Mouse (Mus musculus) cerebellum, postnatal 10 days (tissue): ENCODE measurements at regions not wholly inside any gene's neighbourhood (a gene's known extent, or its start where the extent isn't known, plus 50 kb on each side); places are given as distances from the start of the nearest gene placed in this dataset.

ENCODE experiments used
- DNase-seq, 2 experiments: peaks; one replicate each; pipeline ENCODE4 v3.0.0; 2021; ENCODE audit warnings: mixed read lengths in 2 of 2

DNA sequence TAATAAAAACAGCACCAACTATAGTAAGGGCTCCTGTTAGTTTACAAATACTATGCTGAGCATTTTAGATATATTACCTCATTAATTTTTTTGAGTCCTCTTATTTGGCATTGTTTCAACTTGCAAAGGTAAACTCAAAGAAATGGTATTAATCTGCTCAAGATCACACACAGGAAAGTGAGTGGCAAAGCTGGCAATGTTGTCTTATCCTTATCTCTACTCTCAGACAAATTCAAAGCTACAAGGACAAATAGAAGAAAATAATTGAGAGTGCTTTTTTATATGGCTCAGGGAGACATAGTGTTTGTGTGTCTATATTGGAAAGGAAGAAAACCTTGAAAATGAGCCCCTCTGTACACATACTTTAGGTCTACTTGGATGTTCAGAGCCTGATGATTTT lies 411.9 kb upstream of the Mgat4c start:
- no peak for DNase-seq

DNA sequence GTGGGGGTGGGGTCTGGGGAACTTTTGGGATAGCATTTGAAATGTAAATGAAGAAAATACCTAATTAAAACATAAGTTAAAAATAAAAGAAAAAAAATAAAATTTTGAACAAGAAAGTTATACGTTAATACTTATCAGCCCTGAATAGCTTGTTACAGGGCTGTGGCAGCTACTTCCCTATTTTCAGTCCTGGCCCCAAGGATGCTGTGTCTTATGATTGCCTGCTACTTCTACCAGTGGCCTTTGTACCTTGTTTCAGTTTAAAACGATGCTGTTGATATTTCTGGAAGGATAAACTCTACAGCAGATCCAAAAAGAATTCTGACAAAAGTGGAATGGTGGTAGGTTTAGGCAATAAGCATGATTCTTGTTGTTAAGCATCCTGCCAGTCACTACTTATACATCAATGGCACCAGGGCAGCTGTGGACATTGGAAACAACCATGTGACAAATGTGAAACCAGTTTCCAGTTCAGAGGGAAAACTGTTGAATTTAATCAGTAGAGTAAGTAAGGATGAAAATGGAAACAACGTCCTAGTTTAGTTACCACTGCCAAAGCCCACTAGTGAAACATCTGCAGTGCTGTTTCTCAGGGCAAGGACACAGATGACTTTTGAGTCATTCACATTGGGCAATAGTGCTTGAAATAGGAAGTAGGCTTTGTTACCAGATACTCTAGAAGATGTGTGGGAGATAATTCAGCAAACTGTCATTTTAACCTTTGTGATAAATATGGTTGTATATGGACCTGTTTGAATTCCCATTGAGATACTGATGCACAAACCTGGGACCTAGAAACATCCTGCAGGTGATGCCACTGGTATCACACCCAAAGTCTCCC lies 409.6 kb upstream of the Mgat4c start:
- DNase-seq: no peak

DNA sequence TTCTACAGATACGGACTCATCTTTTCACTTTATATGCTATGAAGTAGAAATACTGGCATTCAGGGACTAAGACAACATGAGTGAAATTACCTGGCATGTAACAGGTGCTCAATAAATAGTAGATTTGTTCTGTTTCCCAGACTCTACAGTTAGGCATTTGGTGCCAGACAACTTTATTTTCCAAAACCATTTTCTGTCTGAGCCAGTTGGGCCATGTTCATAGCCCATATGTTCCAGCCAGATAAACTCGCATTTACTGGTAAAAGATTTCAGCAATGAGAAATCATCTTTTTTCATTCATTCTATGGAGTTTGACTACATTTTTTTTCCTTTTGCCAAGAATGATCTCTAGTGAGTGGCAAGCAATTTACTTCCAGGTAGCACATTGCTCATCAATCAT lies 393.2 kb upstream of the Mgat4c start:
- no peak for DNase-seq

DNA sequence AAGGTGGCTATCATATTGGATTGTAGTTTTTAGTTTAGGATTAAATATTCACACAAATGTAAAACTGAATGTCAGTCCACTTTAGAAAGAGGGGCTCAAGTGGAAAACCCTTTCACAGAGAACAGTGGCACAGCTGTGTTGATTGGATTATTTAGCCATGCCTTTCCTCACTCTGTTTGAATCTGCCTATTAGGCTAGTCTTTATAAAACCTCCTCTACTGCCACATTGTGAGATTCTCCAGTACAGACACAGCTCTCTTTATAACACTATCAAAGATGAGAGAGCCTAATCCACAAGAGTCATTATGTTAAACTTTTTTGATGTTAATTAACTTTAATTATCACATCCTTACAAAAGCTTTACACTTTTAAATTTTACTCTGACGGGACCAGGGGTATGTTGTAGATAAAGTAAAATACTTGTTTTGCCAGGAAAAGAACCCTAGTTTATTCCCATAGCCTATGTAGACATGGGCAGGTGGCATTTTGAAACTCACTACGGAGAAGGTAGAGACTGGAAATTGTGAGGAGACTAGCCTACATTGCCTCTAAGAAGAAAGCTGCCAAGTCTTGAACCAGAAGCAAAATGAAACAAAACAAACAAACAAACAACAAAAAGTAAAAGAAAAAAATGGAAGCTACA lies 379.0 kb upstream of the Mgat4c start:
- no peak for DNase-seq

DNA sequence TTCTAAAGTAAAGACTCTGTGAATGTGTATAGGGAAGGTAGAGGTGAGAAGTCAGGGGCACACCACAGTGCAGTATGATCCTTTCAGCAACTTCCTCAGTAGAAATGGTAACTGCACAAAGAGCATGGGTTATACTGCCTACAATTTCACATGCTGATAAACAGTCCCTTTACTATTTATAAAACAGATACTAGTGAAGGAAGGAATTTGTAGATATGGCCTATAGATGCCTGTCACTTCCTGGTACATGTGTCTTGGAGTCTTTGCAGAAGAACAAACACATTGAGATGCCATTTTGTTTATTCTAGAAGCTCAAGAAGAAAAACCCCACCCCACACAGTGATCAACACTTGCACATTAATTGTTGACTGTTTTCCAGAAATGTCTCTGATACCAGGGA lies 377.2 kb upstream of the Mgat4c start:
- DNase-seq: no peak

DNA sequence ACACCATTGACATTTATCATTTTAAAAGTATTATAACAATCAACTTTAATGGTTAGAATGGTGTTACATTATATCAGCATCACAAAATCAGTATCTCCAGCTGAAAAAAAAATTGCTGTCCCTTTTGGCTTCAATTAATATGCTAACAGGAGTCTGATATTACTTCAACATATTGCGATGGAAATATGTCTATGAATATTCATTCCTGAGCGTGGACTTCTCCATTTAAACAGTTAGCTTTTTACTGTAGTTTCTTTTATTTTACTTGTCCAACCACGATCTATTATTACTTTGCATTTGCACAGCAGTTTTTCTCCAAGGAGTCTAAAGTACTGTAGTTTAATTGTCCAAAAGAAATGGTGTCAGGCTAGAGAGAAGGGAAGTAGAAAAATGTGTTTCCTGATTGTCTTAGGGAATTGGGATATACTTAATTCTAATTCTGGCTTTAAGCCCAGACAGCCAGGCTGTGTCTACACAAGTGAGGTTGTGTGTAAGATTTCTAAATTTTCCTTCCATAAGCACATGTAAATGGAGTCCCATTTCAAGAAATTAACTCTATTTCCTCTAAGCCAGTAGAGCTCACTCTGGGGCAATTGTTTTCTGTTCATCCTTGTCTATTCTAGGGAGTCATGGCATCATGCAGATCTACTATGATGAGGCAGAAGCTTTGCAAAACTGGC lies 364.5 kb upstream of the Mgat4c start:
- peak in 1 of 2 experiments; percentile 10 for DNase-seq

DNA sequence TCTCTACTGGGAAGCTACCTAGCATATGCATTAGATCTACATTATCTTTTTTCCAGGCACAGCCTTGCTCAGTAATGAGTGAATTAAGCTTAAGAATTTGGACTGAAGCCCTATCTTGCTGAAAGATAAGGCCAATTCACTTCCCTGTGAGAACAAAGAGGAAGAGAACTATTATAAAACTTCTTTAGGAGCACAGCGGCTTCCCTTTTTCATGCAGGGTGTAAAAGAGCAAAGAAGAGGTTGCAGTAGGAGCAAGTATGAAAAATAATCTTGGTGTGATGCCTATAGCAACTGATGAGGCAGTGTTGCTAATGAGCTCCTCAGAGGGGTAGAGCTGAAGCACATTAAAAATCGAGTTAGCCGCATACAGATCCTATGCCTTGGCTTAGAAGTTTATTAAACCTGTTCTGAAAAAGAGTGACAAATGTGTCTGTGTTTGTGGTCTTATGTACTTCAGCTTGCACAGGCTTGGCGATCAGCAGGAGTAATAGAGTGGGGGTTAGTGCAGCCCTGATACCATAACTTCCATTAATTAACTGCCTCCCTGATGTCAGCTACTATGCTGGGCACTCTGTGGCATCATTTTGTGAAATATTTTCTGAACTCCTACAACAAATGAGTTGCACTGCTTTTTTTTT lies 360.1 kb upstream of the Mgat4c start:
- DNase-seq: no peak

DNA sequence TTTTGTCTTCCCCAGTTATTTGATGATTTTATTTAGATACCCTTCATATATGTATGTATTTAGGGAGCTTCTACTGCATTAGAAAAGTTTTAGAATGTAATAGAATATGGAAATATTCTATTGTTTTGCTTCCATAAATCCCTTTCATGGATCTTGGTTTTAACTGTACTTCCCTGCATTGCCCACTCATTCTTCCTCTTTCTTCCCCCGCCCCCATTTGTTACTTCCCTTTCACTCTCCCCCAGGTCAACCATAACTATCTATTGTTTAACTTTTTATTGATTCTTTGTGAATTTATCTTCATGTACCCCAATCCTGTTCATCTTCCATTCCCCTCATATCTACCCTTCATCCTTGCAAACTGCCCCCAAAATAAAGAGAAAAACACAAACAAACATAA lies 356.8 kb upstream of the Mgat4c start:
- DNase-seq: no peak

DNA sequence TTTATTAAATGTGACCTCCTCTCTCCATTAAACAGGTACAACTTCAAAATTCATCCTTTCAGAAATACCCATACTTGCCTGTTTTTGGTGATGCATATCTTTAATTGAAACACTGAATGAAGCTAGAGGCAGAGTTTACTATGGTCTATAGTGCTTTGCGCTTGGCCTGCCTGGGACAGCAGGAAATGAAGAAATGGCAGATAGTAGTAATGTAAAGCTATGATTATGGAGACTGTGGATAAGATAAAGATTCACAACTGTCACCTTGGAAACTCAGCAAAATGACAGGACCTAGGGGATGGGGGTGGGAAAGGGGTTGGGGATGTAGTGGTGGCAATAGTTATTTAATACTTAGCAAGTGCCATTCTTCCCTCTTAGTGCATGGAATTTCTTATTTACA lies 352.7 kb upstream of the Mgat4c start:
- no peak for DNase-seq

DNA sequence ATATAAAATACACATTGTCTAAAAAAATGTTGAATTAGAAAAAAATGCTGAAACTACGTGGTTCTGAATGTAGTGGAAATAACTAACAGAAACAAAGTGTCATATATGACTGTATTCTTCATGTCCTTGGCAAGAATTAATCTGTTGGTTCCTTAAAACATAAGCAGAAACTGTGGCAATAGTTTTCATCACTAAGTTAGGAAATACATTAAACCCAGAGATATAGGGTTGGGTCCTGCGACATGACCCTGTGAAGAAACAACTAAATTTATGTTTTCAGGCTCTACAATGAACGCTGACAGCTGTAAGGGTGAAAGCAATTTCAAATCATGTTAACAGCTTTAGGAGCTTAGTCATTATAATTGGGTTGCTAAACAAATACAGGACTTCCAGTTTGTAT lies 351.2 kb upstream of the Mgat4c start:
- DNase-seq: no peak

DNA sequence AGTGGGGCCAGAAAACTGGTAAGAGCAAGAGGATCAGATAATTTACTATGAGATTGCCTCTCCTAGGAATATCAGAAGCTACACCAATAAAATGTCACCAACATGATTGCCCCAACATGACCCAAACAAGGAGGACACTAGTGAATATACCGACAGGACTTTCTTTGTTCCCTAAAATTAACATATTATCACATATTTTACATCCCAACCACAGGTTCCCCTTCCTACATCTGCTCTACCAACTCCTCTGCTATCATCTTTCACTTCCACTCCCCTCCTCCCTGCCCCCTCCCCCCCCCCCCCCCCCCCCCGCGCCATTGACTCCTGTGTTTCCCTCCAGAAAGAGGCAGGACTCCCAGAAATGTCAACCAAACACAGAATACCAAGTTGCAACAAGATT lies 346.2 kb upstream of the Mgat4c start:
- DNase-seq: no peak

DNA sequence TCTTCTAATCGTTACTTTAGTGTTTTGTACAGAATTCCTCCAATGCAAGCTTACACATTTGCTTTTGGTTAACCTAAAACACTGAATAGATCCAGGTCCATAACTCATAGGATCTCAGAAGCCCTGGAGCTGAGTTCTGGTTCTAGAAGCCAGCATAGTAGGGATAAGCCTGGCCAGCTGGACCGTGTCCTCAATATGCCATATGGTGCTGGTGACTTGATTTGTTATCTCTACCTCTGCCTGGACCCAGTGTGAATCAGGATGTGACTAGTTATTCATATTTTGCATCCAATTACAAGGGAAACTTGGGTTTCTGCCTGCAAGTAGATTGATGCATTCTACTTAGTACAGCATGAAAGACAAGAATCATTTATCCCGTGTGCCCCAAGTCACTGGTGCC lies 341.7 kb upstream of the Mgat4c start:
- peak; percentile 74 to 82 for DNase-seq

DNA sequence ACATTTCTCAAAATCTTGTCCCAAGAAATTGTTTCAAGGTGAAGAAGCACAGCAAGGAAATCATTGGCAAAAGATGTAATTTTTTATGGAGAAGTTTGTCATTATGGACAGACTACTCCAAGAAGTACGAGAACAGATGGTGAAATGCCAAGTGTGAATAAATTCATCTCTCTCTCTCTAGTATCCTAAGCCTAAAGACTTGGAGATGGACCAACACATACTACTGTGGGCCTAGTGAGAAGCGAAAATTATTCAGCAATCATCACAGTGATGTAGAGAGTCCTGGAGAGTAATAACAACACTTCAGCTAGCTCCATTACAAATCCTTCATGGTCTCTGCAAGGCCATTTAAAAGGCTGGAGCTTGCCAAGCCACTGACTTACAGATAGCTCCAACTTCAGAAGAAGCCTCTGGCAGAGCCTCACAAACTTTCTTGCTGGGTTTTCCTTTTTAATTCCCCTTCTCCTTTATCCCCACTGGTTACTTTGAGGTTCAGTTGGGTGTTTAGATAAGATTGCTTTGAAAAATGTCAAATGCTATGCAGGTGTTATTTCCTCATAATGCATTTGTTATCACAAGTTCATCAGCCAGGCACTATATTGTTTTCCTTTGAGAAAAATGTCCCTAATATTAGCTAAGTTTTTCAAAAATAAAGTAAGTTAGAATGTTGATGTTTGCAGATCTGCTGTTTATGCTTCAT lies 330.9 kb upstream of the Mgat4c start:
- DNase-seq: peak; percentile 30 to 33

DNA sequence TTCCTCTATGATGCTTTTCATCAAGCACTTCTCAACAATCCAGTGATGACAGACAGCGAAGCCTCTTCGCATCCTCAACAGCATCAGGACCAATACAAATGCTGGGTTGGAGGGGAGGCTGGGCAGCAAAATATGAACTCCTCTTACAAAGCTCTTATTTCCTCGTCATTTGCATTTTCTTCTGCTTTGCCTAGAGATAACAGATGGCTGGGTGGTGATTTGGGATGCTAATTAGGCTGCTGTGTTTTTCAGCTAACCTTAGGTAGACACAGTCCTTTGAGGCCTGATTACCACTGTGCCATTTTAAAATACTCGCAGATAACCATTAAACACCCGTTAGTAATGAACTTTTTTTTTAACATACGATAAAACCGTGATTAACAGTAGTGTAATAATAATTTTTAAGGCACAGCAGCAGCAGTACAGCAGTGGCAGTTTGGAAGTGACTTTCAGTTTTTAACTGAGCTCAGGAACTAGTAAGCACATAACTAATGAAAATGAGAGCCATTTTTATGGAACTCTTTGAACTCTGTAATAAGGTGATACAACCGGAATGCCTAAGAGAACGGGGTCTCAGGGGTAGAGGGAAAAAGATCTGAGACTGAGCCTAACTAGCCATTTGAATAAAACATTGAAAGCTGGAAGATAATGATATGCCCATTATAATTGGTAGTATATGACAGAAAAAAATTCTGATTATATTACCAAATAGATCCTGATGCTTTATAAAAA lies 307.3 kb upstream of the Mgat4c start:
- DNase-seq: peak; percentile 24

DNA sequence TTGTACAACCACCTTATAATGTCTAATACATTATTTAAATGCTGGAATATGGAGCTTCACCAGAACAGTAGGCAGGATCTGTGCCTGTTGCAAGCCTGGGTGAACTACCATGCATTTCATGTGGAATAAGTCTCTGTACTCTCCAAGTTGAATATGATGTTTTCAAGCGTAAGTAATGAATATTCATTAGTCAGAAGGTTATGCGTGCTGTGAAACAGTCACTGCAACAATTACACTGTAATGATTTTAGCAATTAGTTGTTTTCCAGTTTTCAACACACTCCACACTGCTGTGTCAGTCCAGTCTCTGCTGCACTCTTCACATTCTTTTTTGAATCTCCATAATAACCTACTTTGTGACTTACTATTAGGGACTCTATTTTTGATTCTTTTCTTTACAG lies 287.9 kb upstream of the Mgat4c start:
- no peak for DNase-seq

DNA sequence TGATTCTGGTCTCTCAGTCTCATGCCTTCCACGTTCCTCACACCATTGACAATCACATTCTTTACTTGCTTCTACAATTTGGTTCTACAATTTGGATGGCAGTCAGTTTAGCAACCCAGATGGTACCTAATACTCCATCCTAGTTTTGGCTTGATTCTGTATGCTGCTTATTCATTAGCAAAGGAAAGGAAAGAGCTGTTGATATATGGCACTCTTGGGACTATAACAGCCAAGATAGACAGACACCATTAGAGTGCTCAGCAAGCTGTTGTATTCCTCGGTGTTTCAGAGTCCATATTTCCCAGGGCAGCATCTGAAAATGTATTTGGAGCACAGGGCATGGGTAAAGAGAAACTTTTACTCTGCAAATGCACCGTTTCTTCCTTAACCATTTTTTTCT lies 282.1 kb upstream of the Mgat4c start:
- peak; percentile 1 to 4 for DNase-seq

DNA sequence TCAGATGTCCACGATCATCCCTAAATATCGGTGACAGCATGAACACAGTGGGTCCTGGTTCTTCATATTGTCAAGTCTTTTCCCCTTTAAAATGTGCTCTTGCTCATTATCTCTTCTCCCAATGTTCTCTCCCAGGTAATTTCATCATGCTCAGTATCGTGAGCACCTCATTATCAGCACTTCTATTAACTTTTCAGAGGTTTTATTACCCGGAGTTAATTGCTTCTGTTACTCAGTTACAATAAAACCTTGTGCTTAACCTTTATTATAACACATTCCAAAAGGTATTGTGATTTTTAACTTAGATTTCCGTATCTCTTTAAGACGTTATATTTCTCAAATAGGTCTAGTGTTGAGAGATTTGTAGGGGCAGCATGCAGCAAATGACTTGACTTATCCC lies 266.0 kb upstream of the Mgat4c start:
- no peak for DNase-seq

DNA sequence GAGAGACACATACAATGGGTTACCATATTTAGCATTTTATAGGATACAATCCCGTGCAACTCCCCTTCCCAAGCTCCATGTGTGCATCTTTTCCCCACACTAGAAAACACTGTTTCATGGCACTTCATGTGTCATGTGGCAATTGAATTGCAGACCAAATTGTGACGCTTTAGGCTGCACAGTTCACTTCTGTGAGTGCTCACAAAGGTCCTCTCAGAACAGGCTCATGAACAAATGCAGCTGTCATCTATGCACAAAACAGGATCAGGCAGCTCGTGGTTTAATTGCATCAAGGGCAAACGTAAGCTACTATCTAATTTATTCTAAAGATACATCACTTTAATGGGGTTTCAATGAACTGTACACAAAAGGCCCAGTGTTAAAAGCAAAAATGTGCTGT lies 258.7 kb upstream of the Mgat4c start:
- DNase-seq: no peak
